Mouse (Mus musculus) gastrocnemius, postnatal 36 days (tissue): Measurements from ENCODE around the gene Zfp574. TPM values are rescaled to one million over a fixed set of nuclear protein-coding genes. Genes with fewer than 3 reads are reported as not detected.
A peak's percentile ranks its signal among the peaks of the same experiment; 100 is the strongest.

Experiments
- DNase-seq, 2 experiments: peaks; one replicate each; pipeline ENCODE4 v3.0.0; 2022
- intact Hi-C: fragments of 180-260 bp; cut with DNase I; formaldehyde crosslinking; loops from one replicate; pipeline ENCODE4 v1.15.1; 2025
- total RNA-seq, 2 experiments: library from RNA; stranded (reverse); gene quantifications; 2 replicates each; pipeline ENCODE4 v1.2.3; 2021

Gene Zfp574
- total RNA-seq, 2 experiments from 2014 or later: 6.0 to 8.0 TPM

DNA sequence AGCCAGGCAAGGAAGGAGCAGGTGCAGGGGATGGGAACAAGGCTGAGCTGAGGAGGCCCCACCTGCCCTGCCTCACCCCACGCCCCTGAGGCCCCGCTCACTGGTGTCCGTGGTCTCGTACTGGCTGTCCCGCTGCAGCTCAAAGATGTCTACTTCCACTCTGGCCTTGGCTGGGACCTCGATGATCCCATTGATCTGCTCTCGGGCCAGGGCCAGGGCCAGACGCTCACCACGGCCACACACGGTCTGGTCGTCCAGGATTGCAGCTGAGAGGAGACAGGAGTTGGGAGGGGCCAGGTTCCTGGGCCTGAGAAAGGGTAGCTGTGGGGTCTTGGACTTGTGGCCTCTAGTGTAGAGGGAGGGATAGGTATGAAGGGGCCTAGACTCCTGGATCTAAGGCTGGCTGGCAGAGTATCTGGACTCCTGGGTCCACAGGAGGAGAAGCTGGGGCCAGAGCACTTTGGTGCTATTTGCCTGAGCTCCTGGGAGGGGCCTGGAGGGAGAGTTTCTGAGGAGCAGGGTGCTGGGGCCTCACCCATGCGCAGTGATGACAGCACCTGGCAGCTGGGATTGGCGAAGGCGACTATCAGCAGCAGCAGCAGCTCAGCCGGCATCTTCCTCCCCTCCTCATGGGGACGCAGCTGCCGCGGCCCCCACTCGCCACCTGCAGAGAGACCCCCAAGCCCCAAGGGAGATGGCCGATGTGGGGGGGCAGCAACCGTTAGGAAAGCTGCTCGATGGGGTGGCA, 4.3 kb upstream of the Zfp574 start:
- intact Hi-C loops: no loop called here

DNA sequence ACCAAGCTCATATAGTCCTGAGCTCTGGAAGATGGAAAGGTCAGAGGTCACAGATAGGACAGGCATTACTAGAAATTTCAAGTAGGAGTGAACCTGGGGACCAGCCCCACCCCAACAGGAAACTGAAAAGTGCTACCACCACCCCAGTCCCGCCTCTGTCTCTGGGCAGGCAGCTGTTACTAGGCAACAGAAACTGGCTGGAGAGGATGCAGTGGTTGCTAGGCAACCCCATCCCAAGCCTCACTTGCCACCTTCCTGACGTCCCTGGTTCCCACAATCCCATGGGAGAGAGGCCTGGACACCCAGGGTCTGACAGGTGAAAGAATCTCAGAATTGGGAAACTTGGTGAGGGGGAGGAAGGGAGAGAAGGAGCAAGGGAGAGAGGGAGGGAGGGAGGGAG, 3.6 kb upstream of the Zfp574 start:
- intact Hi-C loops: no loop called here

More for the DNA sequence above, 4.3 kb upstream of the Zfp574 start:
- DNase-seq: no peak

GRCm38 (mm10) chr7:25072716-25073390, 486 bp downstream of the Zfp574 start:
- DNase-seq: no peak
- intact Hi-C loops: loop anchor here (10.0 kb wide), 1 partner anchor 168 kb away; the partner anchor contains the start of gene Arhgef1

More for the DNA sequence above, 3.6 kb upstream of the Zfp574 start:
- DNase-seq: no peak

GRCm38 (mm10) chr7:25073924-25074323, 1.6 kb downstream of the Zfp574 start:
- DNase-seq: no peak
- intact Hi-C loops: loop anchor here (10.0 kb wide), 1 partner anchor 169 kb away; the partner anchor contains the start of gene Arhgef1

DNA sequence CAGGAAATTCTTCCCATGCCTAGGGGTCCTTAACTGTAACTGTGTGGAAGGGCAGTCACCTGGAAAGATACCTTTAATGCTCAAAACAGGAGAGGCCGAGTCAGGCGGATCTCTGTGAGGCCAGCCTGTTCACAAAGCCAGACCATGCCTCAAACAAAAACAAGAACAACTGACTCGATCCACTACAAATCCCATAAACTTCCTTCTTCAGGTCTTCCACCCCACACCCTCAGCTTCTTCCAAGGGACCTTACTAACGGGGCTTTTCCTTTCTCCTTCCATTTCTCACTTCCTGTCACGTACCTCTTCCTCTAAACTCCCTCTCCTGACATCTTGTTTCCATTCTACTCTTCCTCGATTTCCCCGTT, 3.9 kb downstream of the Zfp574 start:
- no peak for DNase-seq
- intact Hi-C loops: loop anchor here (5.0 to 10.0 kb wide), 3 partner anchors 171 to 256 kb away; partner anchors contain the start of genes Arhgef1 and Megf8

- DNase-seq: peak; percentile 92 to 95
- intact Hi-C loops: loop anchor here (5.0 to 10.0 kb wide), 3 partner anchors 172 to 255 kb away; partner anchors contain the start of genes Arhgef1 and Megf8
Observed at GRCm38 (mm10) chr7:25076663-25077413, 4.5 kb downstream of the Zfp574 start.

DNA sequence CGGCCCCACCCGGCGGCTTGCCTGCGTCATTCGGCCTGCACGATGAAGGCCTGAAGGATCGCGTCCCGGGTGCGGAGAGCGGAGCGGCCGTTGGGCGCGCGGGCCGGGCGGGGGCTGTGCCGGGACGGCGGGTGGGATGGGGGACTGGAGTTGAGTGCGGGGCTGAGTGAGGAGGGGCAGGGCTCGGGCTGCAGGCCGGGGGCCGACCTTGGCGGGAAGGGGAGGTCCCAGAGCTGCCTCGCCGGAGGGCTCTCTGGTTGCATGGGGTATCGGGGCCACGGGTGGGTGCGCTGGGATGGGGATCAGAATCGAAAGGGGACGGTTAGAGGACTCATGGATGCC, 5.0 kb downstream of the Zfp574 start:
- intact Hi-C loops: loop anchor here (5.0 to 10.0 kb wide), 3 partner anchors 173 to 255 kb away; partner anchors contain the start of genes Arhgef1 and Megf8
- DNase-seq: no peak

GRCm38 (mm10) chr7:25079496-25080026, 7.2 kb downstream of the Zfp574 start:
- intact Hi-C loops: loop anchor here (5.0 to 10.0 kb wide), 3 partner anchors 175 to 253 kb away; partner anchors contain the start of genes Arhgef1 and Megf8
- DNase-seq: no peak

- intact Hi-C loops: no loop called here
- DNase-seq: no peak
Observed at GRCm38 (mm10) chr7:25080431-25080830, 8.1 kb downstream of the Zfp574 start.

- DNase-seq: no peak
- intact Hi-C loops: no loop called here
Observed at GRCm38 (mm10) chr7:25082510-25082909, 10.1 kb downstream of the Zfp574 start.

DNA sequence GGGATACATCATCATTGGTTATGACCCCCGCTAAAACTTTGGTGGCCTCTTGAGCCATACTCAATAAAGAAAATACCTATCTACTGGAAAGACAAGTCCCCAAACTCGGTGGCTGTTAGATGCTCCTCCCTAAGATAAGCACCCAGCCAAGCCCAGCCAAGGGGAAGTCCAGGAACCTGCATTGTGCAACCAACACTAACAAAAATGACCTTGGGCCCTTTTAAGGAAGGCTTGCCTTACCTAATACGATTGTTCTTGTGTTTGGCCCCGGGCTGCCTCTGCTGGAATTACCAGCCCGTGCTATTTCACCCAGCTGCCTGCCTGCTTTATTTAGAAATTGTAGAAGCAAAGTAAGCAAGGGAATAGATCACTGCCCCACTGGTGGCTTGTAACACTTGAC, 12.3 kb downstream of the Zfp574 start:
- intact Hi-C loops: no loop called here
- DNase-seq: no peak

GRCm38 (mm10) chr7:25086656-25087055, 14.3 kb downstream of the Zfp574 start:
- intact Hi-C loops: no loop called here
- DNase-seq: no peak

GRCm38 (mm10) chr7:25087256-25087912, 15.0 kb downstream of the Zfp574 start:
- intact Hi-C loops: no loop called here

GRCm38 (mm10) chr7:25087972-25088371, 15.6 kb downstream of the Zfp574 start:
- DNase-seq: no peak
- intact Hi-C loops: no loop called here

More at GRCm38 (mm10) chr7:25087256-25087912, 15.0 kb downstream of the Zfp574 start:
- DNase-seq: no peak

GRCm38 (mm10) chr7:25088531-25088930, 16.2 kb downstream of the Zfp574 start:
- DNase-seq: no peak
- intact Hi-C loops: no loop called here

DNA sequence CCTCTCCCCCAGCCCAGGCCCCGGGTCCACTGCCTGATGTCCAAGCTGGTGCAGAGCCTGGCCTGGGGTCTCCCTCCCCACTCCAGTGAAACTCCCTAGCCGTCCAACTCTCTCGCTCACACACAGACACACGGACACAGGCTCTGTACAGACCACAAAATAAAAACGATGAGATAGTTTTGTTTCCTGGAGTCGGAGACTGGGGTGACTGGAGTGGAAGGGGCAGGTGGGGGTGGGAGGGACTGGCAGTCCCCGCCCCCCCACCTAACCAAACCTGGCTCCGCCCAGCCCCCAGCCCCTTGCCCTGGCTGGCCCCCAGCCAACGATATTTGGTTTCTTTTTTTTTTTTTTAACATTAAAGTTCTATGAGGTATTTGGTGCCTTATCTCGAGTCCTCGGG, 16.6 kb downstream of the Zfp574 start:
- intact Hi-C loops: no loop called here
- DNase-seq: no peak

GRCm38 (mm10) chr7:25089875-25090274, 17.5 kb downstream of the Zfp574 start:
- intact Hi-C loops: loop anchor here (5.0 kb wide), 1 partner anchor 58 kb away; no protein-coding TSS in a partner anchor
- no peak for DNase-seq

DNA sequence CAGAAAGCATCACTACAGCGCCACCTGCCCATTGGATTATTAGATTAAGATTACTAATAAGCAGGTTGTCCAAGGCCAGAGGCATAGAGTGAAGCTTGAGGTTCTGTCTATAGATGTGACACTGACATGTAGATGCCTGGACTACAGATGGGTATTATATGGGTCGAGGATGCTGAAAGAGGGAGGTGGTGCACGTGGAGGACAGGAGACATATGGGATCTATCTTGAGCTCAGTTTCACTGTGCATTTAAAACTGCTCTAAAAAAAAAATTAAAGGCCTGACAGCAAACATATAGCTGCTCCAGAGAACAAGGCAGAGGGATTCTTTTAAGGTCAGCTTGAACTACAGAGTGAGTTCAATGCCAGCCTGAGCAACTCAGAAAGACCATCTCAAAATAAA, 25.8 kb downstream of the Zfp574 start:
- intact Hi-C loops: no loop called here

GRCm38 (mm10) chr7:25099581-25099980, 27.2 kb downstream of the Zfp574 start:
- intact Hi-C loops: no loop called here
- DNase-seq: no peak

More for the DNA sequence above, 25.8 kb downstream of the Zfp574 start:
- no peak for DNase-seq
